Mouse (Mus musculus): ENCODE results near the gene Nkrf. TPM values are rescaled to one million over a fixed set of nuclear protein-coding genes. Genes with fewer than 3 reads are reported as not detected.
"Not testable (repeated sequence)": the region's sequence is repeated elsewhere in the genome, so short reads cannot be mapped to it uniquely, and the experiment has no call there.

The Nkrf gene
- total RNA-seq (2021) = 10.0 and 10.1 TPM in 2 replicates
- long read RNA-seq = 0 reads

- DNase-seq = peak; percentile 36
Observed at GRCm38 (mm10) chrX:36902321-36903114, at the start of gene Nkrf. Gene Nkrf (minus strand): TSS chrX:36902899.

- no peak for DNase-seq
Observed at GRCm38 (mm10) chrX:36941106-36941505, 38.4 kb upstream of the Nkrf start.

- no peak for DNase-seq
Observed at GRCm38 (mm10) chrX:36939806-36940413, 37.2 kb upstream of the Nkrf start.

- DNase-seq = no peak
Observed at GRCm38 (mm10) chrX:36935326-36935966, 32.7 kb upstream of the Nkrf start.

GRCm38 (mm10) chrX:36930574-36930973 is 27.9 kb upstream of the Nkrf start:
- DNase-seq = no peak

GRCm38 (mm10) chrX:36929694-36930093 is 27.0 kb upstream of the Nkrf start:
- no peak for DNase-seq

GRCm38 (mm10) chrX:36928791-36929190 is 26.1 kb upstream of the Nkrf start:
- DNase-seq = no peak

GRCm38 (mm10) chrX:36921346-36921745 is 18.6 kb upstream of the Nkrf start:
- DNase-seq = no peak

GRCm38 (mm10) chrX:36917749-36918148 is 15.1 kb upstream of the Nkrf start:
- DNase-seq = no peak

- peak; percentile 40 for DNase-seq
Observed at GRCm38 (mm10) chrX:36911343-36911742, 8.6 kb upstream of the Nkrf start.

GRCm38 (mm10) chrX:36906539-36906938 is 3.8 kb upstream of the Nkrf start:
- DNase-seq = no peak

GRCm38 (mm10) chrX:36903115-36903768 is 543 bp upstream of the Nkrf start:
- DNase-seq = peak; percentile 84

- no peak for DNase-seq
Observed at GRCm38 (mm10) chrX:36901655-36902054, 1.0 kb downstream of the Nkrf start.

GRCm38 (mm10) chrX:36898931-36899330 is 3.8 kb downstream of the Nkrf start:
- not testable (repeated sequence) for DNase-seq

- no peak for DNase-seq
Observed at GRCm38 (mm10) chrX:36884719-36885118, 18.0 kb downstream of the Nkrf start.

GRCm38 (mm10) chrX:36874704-36875128 is 28.0 kb downstream of the Nkrf start:
- peak; percentile 16 for DNase-seq

- DNase-seq = peak; percentile 90
Observed at GRCm38 (mm10) chrX:36874178-36874696, 28.5 kb downstream of the Nkrf start.

GRCm38 (mm10) chrX:36873765-36874164 is 28.9 kb downstream of the Nkrf start, which contains the start of the genes Ube2a and C330007P06Rik:
Gene Ube2a (plus strand): TSS chrX:36873900.
Gene C330007P06Rik (minus strand): TSS chrX:36874111.
- no peak for DNase-seq

GRCm38 (mm10) chrX:36870372-36870771 is 32.3 kb downstream of the Nkrf start:
- no peak for DNase-seq

GRCm38 (mm10) chrX:36864609-36865328 is 37.9 kb downstream of the Nkrf start:
- DNase-seq = no peak
